Mouse (Mus musculus): ENCODE results near the gene Myh7b.

DNA sequence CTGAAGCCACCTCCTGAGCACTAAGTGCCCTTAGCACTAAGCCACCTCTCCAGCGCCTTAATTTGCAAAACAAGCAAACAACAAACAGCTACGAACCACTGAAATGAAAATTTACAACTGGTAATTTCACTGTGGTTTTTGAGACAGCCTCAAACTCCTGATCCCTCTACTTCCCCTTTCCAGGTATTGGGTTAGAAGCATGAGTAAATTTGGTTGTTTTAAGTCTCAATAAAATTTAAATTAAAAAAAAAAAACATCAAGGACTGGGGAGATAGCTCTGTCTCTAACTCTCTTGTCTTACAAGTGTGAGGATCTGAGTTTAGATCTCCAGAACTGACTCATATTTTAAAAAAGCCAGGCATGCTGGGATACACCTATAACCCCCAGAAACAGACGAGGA, 72.1 kb downstream of the Myh7b start:
- no peak for TF ChIP-seq CTCF (IDR thresholded peaks at IDR 0.05 in 2 of 3, conservative IDR thresholded peaks at IDR 0.05 in 1 of 3; ENCODE audit: control insufficient read depth in 1 of 3, insufficient read depth in 1 of 3, low read depth in 2 of 3, low read length in 3 of 3, poor library complexity in 1 of 3, severe bottlenecking in 1 of 3)
- no peak for TF ChIP-seq USF2 (IDR thresholded peaks at IDR 0.05; ENCODE audit: borderline replicate concordance in 1 of 2, insufficient read depth in 1 of 2, low read depth in 1 of 2, low read length in 2 of 2)
- TF ChIP-seq MXI1 (IDR thresholded peaks at IDR 0.05; ENCODE audit: low read depth, low read length): no peak
- no peak for TF ChIP-seq CHD2 (IDR thresholded peaks at IDR 0.05; ENCODE audit: low read length)
- TF ChIP-seq CHD1 (IDR thresholded peaks at IDR 0.05; ENCODE audit: low read depth, low read length): no peak
- no peak for TF ChIP-seq SMC3 (IDR thresholded peaks at IDR 0.05; ENCODE audit: low read depth, low read length)
